Mouse (Mus musculus) G1E (cell line): Measurements from ENCODE around the gene Setdb1.

Source experiments
- CTCF ChIP-seq: IDR thresholded peaks from 2 replicates; pipeline ENCODE4 v1.5.1; 2012; ENCODE audit warnings: low read depth, low read length, inconsistent platforms, mixed read lengths
- GATA1 ChIP-seq: IDR thresholded peaks from 2 replicates; pipeline ENCODE4 v1.6.1; 2012; ENCODE audit warnings: borderline replicate concordance, low read length, inconsistent platforms, mixed read lengths
- GATA2 ChIP-seq: IDR thresholded peaks from 2 replicates; pipeline ENCODE4 v1.6.1; 2012; ENCODE audit warnings: low read depth, low read length, inconsistent platforms, borderline replicate concordance

GRCm38 (mm10) chr3:95337345-95337744, 19.7 kb downstream of the Setdb1 start:
- no peak for TF ChIP-seq CTCF
- no peak for TF ChIP-seq GATA2
- no peak for TF ChIP-seq GATA1
